Mouse (Mus musculus): ENCODE data around the gene Prl3d3.
"Not testable (repeated sequence)": the region's sequence is repeated elsewhere in the genome, so short reads cannot be mapped to it uniquely, and the experiment has no call there.

Prl3d3 gene

DNA sequence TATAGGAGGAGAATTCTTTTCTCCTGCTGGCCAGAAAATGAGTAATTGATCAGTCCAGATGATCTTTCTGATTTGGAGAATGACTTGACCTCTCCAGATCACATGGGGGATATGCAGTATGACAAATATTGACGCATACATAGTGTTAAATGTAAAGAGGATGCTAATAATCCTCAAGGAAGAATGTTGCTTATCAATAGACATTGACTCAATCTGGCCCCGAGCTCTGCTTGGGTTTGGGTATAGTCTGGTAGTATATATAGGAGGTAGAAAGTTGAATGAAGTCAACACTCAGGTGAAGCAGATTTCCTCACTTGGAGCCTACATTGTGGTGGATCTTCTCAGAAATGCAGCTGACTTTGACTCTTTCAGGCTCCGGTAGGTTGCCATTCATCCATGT, at the start of gene Prl3d3:
Gene Prl3d3, plus strand, starts transcription at position 301 of the 400 bp plus-strand sequence.
- DNase-seq (ENCODE audit: low spot score in 2 of 2), result not testable (repeated sequence)

DNA sequence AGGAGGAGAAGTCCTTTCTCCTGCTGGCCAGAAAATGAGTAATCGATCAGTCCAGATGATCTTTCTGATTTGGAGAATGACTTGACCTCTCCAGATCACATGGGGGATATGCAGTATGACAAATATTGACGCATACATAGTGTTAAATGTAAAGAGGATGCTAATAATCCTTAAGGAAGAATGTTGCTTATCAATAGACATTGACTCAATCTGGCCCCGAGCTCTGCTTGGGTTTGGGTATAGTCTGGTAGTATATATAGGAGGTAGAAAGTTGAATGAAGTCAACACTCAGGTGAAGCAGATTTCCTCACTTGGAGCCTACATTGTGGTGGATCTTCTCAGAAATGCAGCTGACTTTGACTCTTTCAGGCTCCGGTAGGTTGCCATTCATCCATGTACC, 35.2 kb upstream of the Prl3d3 start, which contains the start of gene Prl3d2:
Gene Prl3d2, plus strand, starts transcription at position 301 of the 400 bp plus-strand sequence.
- not testable (repeated sequence) for DNase-seq (ENCODE audit: low spot score in 2 of 2)

DNA sequence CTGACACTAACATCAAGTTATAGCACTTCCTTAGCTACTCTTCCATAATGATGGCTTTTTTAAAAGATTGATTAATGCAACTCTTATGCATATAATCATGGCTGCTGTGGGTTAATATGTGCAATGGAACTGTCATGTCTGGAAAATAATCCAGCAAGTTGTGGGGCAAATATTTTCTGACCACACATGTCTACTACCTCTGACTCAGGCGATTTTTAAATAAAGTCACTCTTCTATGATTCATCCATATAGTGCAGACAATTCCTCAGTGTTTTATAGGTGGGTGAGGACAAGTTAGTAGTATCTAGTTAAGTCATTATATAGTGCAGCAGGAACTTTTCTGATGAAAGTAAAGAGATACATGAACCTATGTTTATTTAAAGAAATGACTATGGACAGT, 8.3 kb upstream of the Prl3d3 start:
- DNase-seq (ENCODE audit: low spot score in 2 of 2), result no peak

DNA sequence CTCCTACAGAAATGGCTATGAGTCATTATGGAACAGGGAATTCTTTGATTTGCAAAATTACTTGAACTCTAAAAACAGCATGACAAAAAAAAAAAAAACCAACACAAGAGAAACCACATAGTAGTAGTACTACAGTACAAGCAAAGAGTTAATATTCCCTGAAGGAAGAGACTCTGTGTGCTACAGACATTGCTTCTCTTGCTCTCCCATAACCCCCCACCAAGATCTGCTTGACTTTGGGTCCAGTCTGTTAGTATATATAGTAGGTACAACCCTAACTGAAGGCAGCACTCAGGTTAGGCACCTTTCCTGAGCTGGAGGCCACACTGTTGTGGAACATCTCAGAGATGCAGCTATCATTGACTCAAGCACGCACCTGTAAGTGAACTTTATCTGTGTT, 39.8 kb downstream of the Prl3d3 start, which contains the start of gene Prl3c1:
Gene Prl3c1, plus strand, starts transcription at position 301 of the 400 bp plus-strand sequence.
- DNase-seq (ENCODE audit: low spot score in 2 of 2), result no peak

Measured in frontal cortex, postnatal 14 days (tissue).